Mouse (Mus musculus) heart, postnatal 25 days (tissue): ENCODE data around the gene Ccdc138. TPM values are rescaled to one million over a fixed set of nuclear protein-coding genes. Genes with fewer than 3 reads are reported as not detected.
"Not testable (repeated sequence)": the region's sequence is repeated elsewhere in the genome, so short reads cannot be mapped to it uniquely, and the experiment has no call there.

Experiments used
- DNase-seq: peaks from one replicate; pipeline ENCODE4 v3.0.0; 2022; ENCODE audit warnings: low spot score
- intact Hi-C: fragments of 180-260 bp; cut with DNase I; formaldehyde crosslinking; loops from one replicate; pipeline ENCODE4 v1.15.1; 2025
- total RNA-seq, 2 experiments: library from RNA; stranded (reverse); gene quantifications; 2 replicates each; pipeline ENCODE4 v1.2.3; 2021

Gene Ccdc138
- total RNA-seq = under 1 TPM; 0.50 to 0.75 TPM

GRCm38 (mm10) chr10:58497320-58498284 lies at the start of gene Ccdc138:
Gene Ccdc138, plus strand, starts transcription at chr10:58497948.
- DNase-seq = peak; percentile 87
- intact Hi-C loops = loop anchor here (5.0 kb wide), 1 partner anchor 50 kb away; the partner anchor contains the start of gene Ranbp2

GRCm38 (mm10) chr10:58451575-58451974 lies 46.2 kb upstream of the Ccdc138 start:
- no peak for DNase-seq
- intact Hi-C loops = no loop called here

GRCm38 (mm10) chr10:58452185-58452584 lies 45.6 kb upstream of the Ccdc138 start:
- DNase-seq = no peak
- intact Hi-C loops = no loop called here

- DNase-seq = no peak
- intact Hi-C loops = no loop called here
These were observed 37.9 kb upstream of the Ccdc138 start for GRCm38 (mm10) chr10:58459896-58460295.

GRCm38 (mm10) chr10:58477086-58477755 lies 20.5 kb upstream of the Ccdc138 start:
- no peak for DNase-seq
- intact Hi-C loops = no loop called here

- DNase-seq = no peak
- intact Hi-C loops = no loop called here
These were observed 19.6 kb upstream of the Ccdc138 start for GRCm38 (mm10) chr10:58478071-58478578.

GRCm38 (mm10) chr10:58479954-58480490 lies 17.7 kb upstream of the Ccdc138 start:
- intact Hi-C loops = no loop called here
- no peak for DNase-seq

- intact Hi-C loops = no loop called here
- no peak for DNase-seq
These were observed 6.7 kb upstream of the Ccdc138 start for GRCm38 (mm10) chr10:58491031-58491430.

GRCm38 (mm10) chr10:58495637-58496036 lies 2.1 kb upstream of the Ccdc138 start:
- no peak for DNase-seq
- intact Hi-C loops = loop anchor here (5.0 kb wide), 1 partner anchor 48 kb away; the partner anchor contains the start of gene Ranbp2

GRCm38 (mm10) chr10:58496732-58497131 lies 1.0 kb upstream of the Ccdc138 start:
- intact Hi-C loops = loop anchor here (5.0 kb wide), 1 partner anchor 49 kb away; the partner anchor contains the start of gene Ranbp2
- no peak for DNase-seq

- intact Hi-C loops = loop anchor here (5.0 kb wide), 1 partner anchor 51 kb away; the partner anchor contains the start of gene Ranbp2
- no peak for DNase-seq
These were observed 768 bp downstream of the Ccdc138 start for GRCm38 (mm10) chr10:58498516-58498915.

- no peak for DNase-seq
- intact Hi-C loops = no loop called here
These were observed 31.6 kb downstream of the Ccdc138 start for GRCm38 (mm10) chr10:58529358-58529757.

GRCm38 (mm10) chr10:58530896-58531790 lies 33.4 kb downstream of the Ccdc138 start:
- intact Hi-C loops = no loop called here
- no peak for DNase-seq

GRCm38 (mm10) chr10:58532177-58532576 lies 34.4 kb downstream of the Ccdc138 start:
- DNase-seq = no peak
- intact Hi-C loops = no loop called here

- intact Hi-C loops, DNase-seq: not testable (repeated sequence)
These were observed 38.5 kb downstream of the Ccdc138 start for GRCm38 (mm10) chr10:58536276-58536675.

- no peak for DNase-seq
- intact Hi-C loops = no loop called here
These were observed 42.9 kb downstream of the Ccdc138 start for GRCm38 (mm10) chr10:58540613-58541012.

GRCm38 (mm10) chr10:58548739-58549138 lies 51.0 kb downstream of the Ccdc138 start:
- intact Hi-C loops = no loop called here
- DNase-seq = no peak

- intact Hi-C loops = loop anchor here (5.0 kb wide), 1 partner anchor 122 kb away; the partner anchor contains the start of gene Edar
- DNase-seq = no peak
These were observed 57.1 kb downstream of the Ccdc138 start for GRCm38 (mm10) chr10:58554693-58555387.
